Mouse (Mus musculus) right cerebral cortex, adult 2 months (tissue): ENCODE data around the gene Sox2.

Experiments used
- DNase-seq, 2 experiments: peaks; one replicate each; pipeline ENCODE4 v3.0.0; 2021 to 2022; ENCODE audit warnings: low spot score in 2 of 2

The Sox2 gene

GRCm38 (mm10) chr3:34660542-34661290 lies 10.5 kb downstream of the Sox2 start:
- no peak for DNase-seq

GRCm38 (mm10) chr3:34661341-34662007 lies 11.3 kb downstream of the Sox2 start:
- DNase-seq, result no peak

- no peak for DNase-seq
Observed at GRCm38 (mm10) chr3:34662008-34662711, 12.0 kb downstream of the Sox2 start.

- no peak for DNase-seq
Observed at GRCm38 (mm10) chr3:34662712-34663655, 12.8 kb downstream of the Sox2 start.

GRCm38 (mm10) chr3:34663701-34664635 lies 13.8 kb downstream of the Sox2 start:
- DNase-seq, result no peak

GRCm38 (mm10) chr3:34664636-34665531 lies 14.7 kb downstream of the Sox2 start:
- no peak for DNase-seq

GRCm38 (mm10) chr3:34665751-34666665 lies 15.8 kb downstream of the Sox2 start:
- DNase-seq, result no peak

- no peak for DNase-seq
Observed at GRCm38 (mm10) chr3:34667180-34667579, 17.0 kb downstream of the Sox2 start.

GRCm38 (mm10) chr3:34667881-34668817 lies 17.9 kb downstream of the Sox2 start:
- DNase-seq, result no peak

- DNase-seq, result no peak
Observed at GRCm38 (mm10) chr3:34671024-34671660, 20.9 kb downstream of the Sox2 start.

GRCm38 (mm10) chr3:34678840-34679239 lies 28.6 kb downstream of the Sox2 start:
- no peak for DNase-seq

- DNase-seq, result no peak
Observed at GRCm38 (mm10) chr3:34679439-34679838, 29.2 kb downstream of the Sox2 start.

- DNase-seq, result no peak
Observed at GRCm38 (mm10) chr3:34679921-34680320, 29.7 kb downstream of the Sox2 start.

GRCm38 (mm10) chr3:34688072-34688471 lies 37.9 kb downstream of the Sox2 start:
- DNase-seq, result no peak

- DNase-seq, result peak in 1 of 2 experiments; percentile 21
Observed at GRCm38 (mm10) chr3:34691703-34692393, 41.6 kb downstream of the Sox2 start.

- DNase-seq, result no peak
Observed at GRCm38 (mm10) chr3:34692394-34692745, 42.2 kb downstream of the Sox2 start.
